Mouse (Mus musculus): ENCODE measurements at regions not wholly inside any gene's neighbourhood (a gene's known extent, or its start where the extent isn't known, plus 50 kb on each side); places are given as distances from the start of the nearest gene placed in this dataset.
A peak's percentile ranks its signal among the peaks of the same experiment; 100 is the strongest.
"Not testable (repeated sequence)": the region's sequence is repeated elsewhere in the genome, so short reads cannot be mapped to it uniquely, and the experiment has no call there.

DNA sequence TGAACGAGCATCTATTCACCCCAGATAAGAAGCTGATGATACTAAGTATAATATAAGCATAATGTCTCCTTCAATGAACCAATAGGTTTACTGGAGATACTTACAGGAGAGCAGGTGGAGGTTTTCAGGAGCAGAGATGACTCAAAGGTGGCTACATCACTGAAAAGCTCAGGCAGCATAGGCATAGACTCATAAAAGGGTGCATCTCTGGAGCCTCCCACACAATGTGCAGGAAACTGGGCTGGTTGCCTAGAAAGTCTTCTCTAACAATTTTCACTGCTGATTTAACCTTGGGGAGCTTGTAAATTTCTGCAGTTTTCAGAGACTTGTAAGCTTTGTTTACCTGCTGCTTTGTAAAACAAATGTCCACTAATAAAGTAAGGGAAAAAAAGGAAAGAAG is 251.8 kb downstream of the Dad1 start:
- no peak for DNase-seq (ENCODE audit: low spot score in 2 of 2)

DNA sequence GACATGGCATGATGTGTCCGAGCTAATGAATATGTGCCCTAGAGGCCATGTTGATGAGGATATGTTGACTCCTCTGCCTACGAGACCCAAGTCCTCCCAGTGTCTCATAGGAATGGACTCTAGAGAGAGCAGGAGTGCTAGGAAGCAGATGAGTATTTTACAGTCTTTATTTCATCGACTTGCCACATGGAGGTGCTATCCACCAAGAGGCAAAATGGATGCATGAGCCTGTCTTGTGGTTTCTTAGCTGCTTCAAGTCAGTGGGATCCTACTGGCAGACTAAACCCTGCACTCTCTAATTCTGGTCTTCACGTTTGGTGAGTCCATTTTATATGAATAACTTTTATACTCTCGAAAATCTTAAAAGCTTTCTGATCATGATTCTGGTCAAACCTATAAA is 253.4 kb downstream of the Dad1 start:
- no peak for DNase-seq (ENCODE audit: low spot score in 2 of 2)

DNA sequence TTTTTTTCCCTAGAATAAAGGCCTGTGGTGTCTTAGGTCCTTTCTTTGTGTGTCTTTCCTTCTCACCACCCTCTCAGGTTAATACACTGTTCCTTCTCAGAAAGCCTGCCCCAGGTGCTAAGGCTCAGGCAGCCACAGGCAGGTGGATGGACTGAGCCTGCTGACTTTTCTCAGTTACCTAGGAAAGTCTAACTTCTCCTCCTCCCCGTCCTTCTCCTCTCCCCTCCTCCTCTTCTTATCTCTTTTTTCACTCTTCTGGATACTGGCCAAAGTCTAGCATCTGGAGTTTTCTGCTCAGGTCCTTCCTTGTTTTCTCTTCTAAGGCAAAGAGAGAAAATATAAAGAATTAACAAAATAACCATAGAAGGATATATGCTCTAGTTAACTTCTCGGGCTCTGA is 260.5 kb downstream of the Dad1 start:
- DNase-seq (ENCODE audit: low spot score in 2 of 2), result no peak

DNA sequence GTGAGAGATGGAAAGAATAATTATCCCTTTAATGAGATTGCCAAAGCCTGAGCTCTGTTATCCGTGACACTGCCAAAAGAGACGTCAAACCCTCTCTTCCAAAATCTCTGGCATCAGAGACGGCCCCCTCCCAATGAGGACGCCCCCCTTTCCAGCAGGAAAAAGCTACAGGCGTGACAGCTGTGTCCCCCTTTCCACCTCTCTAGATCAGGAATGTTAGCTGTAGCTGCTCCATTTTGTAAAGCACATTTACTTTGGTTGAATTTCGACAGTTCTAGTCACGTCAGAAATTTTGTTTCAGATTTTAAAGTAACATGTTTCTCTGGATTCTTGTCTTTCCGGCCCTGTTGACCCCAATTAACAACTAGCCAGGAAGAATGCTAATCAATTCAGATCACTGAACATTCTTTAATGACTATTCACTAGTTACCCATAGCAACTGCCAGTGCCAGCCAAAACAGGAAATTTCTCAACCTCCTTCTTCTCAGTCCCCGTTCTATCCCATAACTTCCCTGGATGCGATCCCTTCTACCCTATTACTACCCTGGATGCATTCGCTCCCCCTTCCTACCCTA is 261.1 kb downstream of the Dad1 start:
- no peak for DNase-seq (ENCODE audit: low spot score in 2 of 2)

DNA sequence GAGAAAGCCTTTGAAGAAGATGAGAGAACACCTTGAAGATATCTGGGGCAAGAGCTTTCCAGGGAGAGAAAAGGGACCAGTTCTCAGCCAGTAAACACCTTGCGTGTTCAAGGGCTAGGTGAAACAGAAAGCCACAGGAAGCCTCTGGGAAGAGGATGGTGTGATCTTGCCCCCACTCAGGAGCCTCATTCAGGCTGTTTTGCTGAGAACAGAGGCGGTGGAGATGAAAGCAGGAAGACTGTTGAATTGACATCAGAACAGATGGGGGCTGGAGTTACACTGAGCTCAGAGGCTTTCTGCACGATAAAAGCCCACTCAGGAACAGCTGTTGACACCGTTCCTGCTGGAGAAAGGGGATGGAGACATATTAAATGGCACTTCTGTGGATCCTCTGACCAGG is 262.5 kb downstream of the Dad1 start:
- no peak for DNase-seq (ENCODE audit: low spot score in 2 of 2)

DNA sequence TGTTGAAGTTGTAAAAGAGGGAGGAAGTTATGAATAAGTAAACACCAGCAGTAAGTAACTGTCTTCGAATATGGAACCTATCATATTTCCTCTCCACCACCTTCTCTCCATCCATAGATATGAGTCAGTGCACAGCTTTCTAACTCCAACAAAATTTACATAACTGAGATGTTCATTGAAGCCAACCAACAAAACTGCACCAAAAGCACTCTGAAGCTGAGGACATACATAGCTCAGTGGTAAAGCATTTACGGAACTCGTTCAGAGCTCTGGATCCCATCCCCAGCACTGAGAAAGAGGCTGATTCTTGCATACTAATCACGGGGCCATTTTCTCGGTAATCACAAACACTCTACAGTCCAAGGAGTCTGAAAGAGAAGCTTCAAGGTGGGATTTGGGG is 273.1 kb downstream of the Dad1 start:
- DNase-seq (ENCODE audit: low spot score in 2 of 2), result no peak

DNA sequence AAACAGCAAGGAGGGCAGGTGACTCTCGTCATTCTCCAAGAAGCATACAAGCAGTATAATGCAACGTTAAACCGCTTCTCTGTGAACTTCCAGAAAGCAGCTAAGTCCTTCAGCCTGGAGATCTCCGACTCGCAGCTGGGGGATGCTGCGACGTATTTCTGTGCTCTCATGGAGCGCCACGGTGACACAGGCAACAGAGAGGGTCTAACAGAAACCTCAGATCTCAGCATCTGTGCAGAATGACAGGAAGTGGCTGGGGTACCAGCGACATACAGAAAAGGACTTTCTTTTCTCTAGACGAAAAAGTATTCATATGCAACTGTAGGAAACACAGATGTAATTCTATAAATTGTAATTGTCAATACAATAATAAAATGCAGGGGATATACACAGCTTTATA is 292.5 kb downstream of the Dad1 start:
- DNase-seq (ENCODE audit: low spot score in 2 of 2), result not testable (repeated sequence)

DNA sequence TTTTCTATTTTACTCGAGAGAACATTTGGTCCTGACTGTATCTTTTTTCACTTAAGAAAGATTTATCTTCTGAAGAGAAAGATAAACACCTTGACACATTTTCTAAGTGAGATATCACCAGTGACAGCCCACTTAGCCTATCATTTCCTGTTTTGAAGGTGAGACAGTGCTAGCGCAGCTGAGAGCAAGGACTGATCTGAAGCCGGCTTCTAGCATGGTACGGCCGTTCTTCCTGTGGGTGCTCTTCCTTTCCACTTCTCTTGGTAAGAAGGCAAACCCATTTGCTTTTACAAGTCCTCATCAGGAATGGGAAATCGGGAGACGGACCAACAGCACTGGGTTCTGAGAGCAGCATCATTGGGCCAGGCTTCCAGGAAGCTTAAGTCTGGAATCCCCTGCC is 293.1 kb downstream of the Dad1 start:
- DNase-seq (ENCODE audit: low spot score in 2 of 2), result no peak

DNA sequence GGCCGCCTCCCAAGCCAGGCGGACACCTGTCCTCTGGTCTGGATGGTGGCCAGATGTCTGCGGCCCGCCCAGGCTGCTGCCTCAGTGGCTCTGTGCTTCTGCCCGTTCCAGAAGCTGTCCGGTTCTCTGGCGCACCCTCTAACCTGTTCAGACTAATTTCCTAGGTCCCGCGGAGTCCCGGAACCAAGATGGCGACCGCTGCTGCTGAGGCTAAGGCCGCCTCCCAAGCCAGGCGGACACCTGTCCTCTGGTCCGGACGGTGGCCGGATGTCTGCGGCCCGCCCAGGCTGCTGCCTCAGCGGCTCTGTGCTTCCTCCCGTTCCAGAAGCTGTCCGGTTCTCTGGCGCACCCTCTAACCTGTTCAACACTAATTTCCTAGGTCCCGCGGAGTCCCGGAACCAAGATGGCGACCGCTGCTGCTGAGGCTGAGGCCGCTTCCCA is 318.1 kb downstream of the Dad1 start:
- peak; percentile 84 to 85 for DNase-seq (ENCODE audit: low spot score in 2 of 2)

DNA sequence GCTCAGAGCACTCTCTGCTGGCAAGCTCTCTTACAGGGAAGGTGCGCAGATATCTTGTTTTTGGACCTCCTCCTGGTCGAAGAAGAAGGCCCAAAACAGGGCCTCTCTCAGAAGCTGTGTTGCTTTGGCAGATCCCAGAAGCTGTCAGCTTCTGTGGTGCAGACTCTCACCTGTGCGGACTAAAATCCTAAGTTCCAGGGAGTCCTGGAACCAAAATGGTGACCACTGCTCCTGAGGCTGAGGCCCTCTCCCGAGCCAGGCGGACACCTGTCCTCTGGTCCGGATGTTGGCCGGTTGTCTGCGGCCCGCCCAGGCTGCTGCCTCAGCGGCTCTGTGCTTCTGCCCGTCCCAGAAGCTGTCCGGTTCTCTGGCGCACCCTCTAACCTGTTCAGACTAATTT is 318.6 kb downstream of the Dad1 start:
- peak; percentile 73 to 75 for DNase-seq (ENCODE audit: low spot score in 2 of 2)

DNA sequence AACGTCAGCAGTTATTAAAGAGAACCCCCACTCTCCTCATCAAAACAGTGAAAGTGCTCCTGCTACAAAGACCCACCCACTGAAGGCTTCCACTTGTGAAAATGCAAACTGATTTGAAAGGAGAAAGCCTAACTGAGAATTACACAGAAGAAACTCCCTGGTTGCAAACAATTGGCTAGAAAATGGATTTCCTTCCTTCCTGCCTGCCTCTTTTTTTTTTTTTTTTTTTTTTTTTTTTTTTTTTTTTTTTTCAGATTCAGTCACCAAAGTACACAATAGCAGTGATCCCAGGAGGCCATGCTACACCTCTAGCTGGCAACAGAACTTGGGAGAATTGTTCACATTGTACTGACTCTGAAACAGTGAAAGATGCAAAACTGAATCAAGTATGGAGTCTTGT is 343.0 kb downstream of the Dad1 start:
- no peak for DNase-seq (ENCODE audit: low spot score in 2 of 2)

DNA sequence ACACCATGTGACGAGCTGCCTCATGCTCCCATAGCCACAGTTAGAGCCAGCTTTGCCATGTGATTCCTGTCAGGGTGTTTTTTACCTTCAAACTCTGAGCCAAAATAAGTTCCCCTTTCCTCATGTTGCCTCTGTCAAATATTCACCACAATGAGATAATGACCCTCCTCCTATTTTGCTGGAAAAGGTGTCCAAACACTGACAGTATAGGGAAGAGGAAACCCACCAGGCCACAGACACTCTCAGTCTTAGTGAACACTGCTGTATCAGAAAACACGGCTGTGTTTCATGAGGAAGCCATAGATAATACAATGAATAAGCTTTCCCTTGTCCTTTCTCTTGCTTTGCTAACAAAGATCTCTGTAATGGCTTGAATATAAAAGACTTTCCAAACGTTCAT is 349.3 kb downstream of the Dad1 start:
- DNase-seq (ENCODE audit: low spot score in 2 of 2), result no peak

DNA sequence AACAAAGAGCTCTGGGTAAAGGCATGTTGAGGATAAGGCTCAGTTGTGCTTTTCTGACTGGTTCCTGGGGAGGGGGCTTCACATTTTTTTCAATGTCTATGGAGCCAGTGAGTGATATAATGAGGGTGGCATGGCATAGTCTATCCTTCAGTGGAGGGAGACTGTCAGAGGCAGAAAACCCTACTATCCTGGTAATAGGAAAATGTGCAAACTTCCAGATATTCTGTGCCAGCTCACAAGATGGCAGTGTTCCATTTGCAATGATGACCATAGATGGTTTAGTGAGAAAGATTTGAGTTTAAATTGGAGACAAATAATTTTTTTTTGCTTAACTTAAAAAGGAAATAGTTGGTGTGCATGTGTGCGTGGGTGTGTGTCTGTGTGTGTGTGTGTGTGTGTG is 352.8 kb downstream of the Dad1 start:
- no peak for DNase-seq (ENCODE audit: low spot score in 2 of 2)

DNA sequence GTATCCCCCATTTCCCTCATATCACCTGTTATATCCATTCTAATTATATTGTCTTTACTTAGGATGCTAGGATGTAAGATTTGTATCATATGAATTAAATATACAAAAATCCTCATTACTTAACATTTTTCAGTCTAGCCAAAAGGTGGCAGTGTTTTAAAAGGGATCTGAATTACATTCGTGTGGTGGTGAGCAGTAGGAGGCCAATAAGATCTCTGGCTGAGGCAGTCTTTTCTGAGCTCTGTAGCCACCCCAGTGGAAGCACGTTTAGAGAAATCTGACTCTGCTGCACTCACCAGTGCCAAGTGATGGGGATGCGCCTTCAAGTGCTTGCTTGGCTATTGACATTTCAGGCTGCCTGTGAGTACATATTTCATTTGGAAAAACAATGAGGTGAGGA is 372.6 kb downstream of the Dad1 start:
- no peak for DNase-seq (ENCODE audit: low spot score in 2 of 2)

DNA sequence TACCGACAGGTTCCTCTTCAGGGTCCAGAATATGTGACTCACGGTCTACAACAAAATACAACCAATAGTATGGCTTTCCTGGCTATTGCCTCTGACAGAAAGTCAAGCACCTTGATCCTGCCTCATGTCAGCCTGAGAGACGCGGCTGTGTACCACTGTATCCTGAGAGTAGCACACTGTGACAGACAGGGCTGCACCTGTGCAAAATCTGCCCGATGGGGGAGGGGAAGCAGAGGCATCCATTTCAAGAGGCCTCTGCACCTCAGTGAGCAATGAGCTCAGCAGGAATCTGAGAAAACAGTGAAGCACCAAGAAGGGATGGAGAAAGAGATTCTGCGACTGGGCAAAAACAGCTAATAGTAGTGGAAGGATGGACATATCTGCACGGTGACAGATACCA is 377.3 kb downstream of the Dad1 start:
- DNase-seq (ENCODE audit: low spot score in 2 of 2), result no peak

DNA sequence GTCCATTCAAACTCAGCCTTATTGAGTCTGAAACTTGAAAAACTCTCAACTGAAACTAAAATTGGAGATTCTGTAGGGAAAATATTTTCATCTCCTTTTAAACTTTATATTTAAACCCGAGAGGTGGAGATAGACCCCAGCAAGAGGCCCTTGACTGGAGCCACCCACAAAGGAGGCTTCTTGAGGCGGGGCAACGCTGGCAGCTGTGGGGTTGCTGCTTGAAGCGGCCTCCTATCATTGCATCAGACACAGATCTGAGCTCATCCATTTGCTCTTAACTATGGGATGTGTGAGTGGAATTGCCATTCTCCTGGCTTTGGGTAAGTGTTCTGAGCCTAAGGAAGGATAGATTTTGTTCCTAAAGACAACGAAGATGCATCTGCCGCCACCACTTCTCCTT is 378.2 kb downstream of the Dad1 start:
- DNase-seq (ENCODE audit: low spot score in 2 of 2), result no peak

DNA sequence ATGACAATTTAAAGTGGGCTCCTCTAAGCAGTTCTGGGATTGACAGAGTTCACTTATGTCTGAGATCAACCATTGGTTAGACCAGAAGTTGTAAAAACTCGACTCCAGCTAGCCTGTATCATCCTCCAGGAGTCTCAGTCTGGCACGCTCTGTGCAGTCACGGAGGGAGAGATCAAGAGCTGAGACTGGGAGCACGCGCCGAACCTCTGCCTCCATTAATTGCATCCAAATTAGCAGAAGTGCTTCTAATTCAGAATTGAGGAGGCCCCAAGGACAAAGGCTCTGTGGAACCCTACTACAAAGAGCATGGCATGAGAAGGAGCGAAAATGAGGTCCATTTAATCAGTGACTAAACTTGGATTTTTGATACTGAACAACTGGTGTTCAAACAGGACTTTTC is 406.9 kb downstream of the Dad1 start:
- DNase-seq (ENCODE audit: low spot score in 2 of 2), result no peak

DNA sequence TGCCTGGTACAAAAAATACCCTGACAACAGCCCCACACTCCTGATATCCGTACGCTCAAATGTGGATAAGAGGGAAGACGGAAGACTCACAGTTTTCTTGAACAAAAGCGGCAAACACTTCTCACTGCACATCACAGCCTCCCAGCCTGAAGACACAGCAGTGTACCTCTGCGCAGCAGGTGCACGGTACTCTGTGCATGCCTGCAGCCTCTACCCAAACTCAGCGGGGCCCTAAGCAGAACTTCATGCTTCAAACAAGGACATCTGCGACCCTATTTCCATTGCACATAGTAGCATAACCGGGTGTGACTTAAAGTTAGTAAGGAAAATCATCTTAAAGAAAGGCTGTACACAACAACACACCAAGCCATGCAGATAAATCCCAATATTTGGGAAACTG is 408.3 kb downstream of the Dad1 start:
- no peak for DNase-seq (ENCODE audit: low spot score in 2 of 2)

DNA sequence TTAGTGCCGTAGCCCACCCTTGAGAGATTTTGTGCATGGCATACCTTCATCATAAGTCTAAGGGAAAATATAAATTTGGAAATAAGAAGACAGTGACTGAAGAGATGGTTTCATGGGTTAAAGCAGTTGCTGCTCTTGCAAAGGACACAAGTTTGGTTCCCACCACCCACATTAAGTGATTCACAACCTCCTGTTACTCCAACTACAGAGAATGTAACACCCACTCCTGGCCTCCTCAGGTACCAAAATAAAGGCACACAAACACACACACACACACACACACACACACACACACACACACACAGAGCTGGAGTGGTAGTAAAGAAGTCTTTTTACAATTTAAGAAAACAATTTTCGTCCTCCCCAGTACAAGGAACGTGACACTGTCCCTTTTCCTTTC is 421.4 kb downstream of the Dad1 start:
- no peak for DNase-seq (ENCODE audit: low spot score in 2 of 2)

DNA sequence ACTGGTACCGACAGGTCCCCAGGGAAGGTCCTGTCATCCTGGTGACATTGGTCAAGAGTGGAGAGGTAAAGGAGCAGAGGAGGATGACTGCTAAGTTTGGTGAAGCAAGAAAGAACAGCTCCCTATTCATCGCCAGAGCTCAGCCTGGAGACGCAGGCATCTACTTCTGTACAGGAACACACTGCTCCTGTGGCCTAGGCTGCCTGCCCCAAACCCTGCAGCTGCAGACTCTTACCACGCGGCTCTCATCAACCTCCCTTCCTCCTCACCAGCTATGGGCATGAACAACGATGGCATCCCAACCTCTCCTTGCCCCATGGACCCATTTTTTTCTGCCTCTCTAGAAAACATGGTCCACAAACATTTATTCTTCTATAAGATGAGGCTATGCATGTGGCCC is 422.3 kb downstream of the Dad1 start:
- DNase-seq (ENCODE audit: low spot score in 2 of 2), result no peak

DNA sequence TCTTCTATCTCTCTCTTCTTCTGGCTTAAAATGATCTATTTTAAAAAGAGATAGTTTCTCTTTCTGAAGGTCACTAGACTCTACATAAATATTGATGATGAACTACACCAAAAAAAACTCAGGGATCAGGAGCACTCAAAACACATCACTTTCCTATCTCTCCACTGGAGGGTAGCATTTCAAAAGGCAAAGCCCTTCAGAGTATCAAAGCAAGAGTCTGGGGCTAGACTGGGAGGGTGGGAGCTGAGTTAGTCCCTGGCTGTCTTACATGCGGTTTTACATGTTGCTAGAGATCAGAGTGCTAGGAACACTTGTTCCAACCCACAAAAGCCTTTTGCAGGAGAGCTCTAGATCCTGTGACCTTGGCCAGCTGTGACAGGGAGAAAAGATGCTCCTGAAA is 423.2 kb downstream of the Dad1 start:
- DNase-seq (ENCODE audit: low spot score in 2 of 2), result no peak

DNA sequence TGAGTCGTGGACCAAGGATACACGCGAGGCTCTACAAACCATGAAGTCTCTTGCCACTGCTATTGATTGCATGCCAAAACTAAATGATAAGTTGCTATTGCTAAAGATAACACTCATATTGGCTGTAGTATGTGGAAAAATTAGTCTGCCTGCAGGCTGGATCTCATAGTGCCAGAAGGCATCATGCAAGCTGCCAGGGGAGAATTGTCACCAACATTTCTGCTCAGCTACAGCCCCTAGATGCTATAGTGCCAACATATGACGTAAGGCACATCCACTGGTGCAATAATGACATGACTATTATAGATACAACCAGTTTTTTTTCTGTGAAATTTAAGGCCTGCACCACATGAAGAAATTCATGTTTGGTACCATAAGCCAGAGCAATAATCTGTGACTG is 427.1 kb downstream of the Dad1 start:
- DNase-seq (ENCODE audit: low spot score in 2 of 2), result no peak

DNA sequence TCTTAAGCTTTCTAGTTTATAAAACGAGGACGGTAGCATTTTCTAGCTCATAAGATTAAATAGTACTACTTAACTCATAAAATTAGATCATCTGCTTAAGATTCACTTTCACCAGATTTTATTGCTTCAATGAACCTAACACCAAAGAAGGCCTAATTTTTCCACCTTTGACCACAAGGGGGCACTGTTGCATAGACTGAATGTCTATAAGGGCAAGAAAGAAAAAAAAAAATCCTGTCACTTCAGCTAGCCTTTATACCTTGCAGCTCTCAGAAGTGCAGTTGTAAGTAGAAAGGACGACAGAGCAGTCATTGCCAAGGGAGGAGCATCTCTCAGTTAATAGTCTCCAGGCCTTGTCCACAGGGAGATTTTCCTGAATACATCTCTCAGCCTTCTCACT is 447.7 kb downstream of the Dad1 start:
- DNase-seq (ENCODE audit: low spot score in 2 of 2), result peak; percentile 52 to 69
